Mouse (Mus musculus): ENCODE measurements around the gene Scly.

GRCm38 (mm10) chr1:91332102-91332501, 34.0 kb downstream of the Scly start:
- no peak for TF ChIP-seq POLR2A (IDR thresholded peaks at IDR 0.05; ENCODE audit: low read depth, low read length)
- no peak for TF ChIP-seq CTCF (conservative IDR thresholded peaks at IDR 0.05; ENCODE audit: insufficient read depth, insufficient read length, low read depth, low read length)

Measured in kidney, adult 2 months (tissue).